Mouse (Mus musculus) cerebellum, postnatal 36 days (tissue): ENCODE measurements at regions not wholly inside any gene's neighbourhood (a gene's known extent, or its start where the extent isn't known, plus 50 kb on each side); places are given as distances from the start of the nearest gene placed in this dataset.
A peak's percentile ranks its signal among the peaks of the same experiment; 100 is the strongest.

Experiments used
- DNase-seq, 2 experiments: peaks; one replicate each; pipeline ENCODE4 v3.0.0; 2021 to 2022; ENCODE audit warnings: mixed read lengths in 2 of 2

- DNase-seq: no peak
These were observed 105.0 kb upstream of the Cited2 start for GRCm38 (mm10) chr10:17618024-17618423.

GRCm38 (mm10) chr10:17619617-17620016, 103.4 kb upstream of the Cited2 start:
- DNase-seq: no peak

- no peak for DNase-seq
These were observed 101.2 kb upstream of the Cited2 start for GRCm38 (mm10) chr10:17621703-17622385.

GRCm38 (mm10) chr10:17622802-17623201, 100.2 kb upstream of the Cited2 start:
- no peak for DNase-seq

GRCm38 (mm10) chr10:17629709-17630108, 93.3 kb upstream of the Cited2 start:
- DNase-seq: no peak

- no peak for DNase-seq
These were observed 92.0 kb upstream of the Cited2 start for GRCm38 (mm10) chr10:17630861-17631581.

GRCm38 (mm10) chr10:17631817-17632216, 91.2 kb upstream of the Cited2 start:
- DNase-seq: no peak

GRCm38 (mm10) chr10:17632959-17633674, 89.9 kb upstream of the Cited2 start:
- no peak for DNase-seq

- no peak for DNase-seq
These were observed 77.7 kb upstream of the Cited2 start for GRCm38 (mm10) chr10:17645363-17645762.

- no peak for DNase-seq
These were observed 76.6 kb upstream of the Cited2 start for GRCm38 (mm10) chr10:17646391-17646790.

- no peak for DNase-seq
These were observed 74.9 kb upstream of the Cited2 start for GRCm38 (mm10) chr10:17648077-17648476.

- DNase-seq: no peak
These were observed 71.8 kb upstream of the Cited2 start for GRCm38 (mm10) chr10:17650997-17651750.

- DNase-seq: no peak
These were observed 69.7 kb upstream of the Cited2 start for GRCm38 (mm10) chr10:17653325-17653724.

GRCm38 (mm10) chr10:17653785-17654184, 69.2 kb upstream of the Cited2 start:
- DNase-seq: no peak

GRCm38 (mm10) chr10:17654308-17654858, 68.6 kb upstream of the Cited2 start:
- DNase-seq: no peak

GRCm38 (mm10) chr10:17655459-17656051, 67.5 kb upstream of the Cited2 start:
- DNase-seq: no peak

- DNase-seq: no peak
These were observed 66.7 kb upstream of the Cited2 start for GRCm38 (mm10) chr10:17656305-17656704.

- no peak for DNase-seq
These were observed 66.0 kb upstream of the Cited2 start for GRCm38 (mm10) chr10:17656872-17657482.

GRCm38 (mm10) chr10:17659575-17659974, 63.4 kb upstream of the Cited2 start:
- DNase-seq: no peak

- no peak for DNase-seq
These were observed 62.1 kb upstream of the Cited2 start for GRCm38 (mm10) chr10:17660836-17661452.

- DNase-seq: peak; percentile 7 to 21
These were observed 56.9 kb upstream of the Cited2 start for GRCm38 (mm10) chr10:17666089-17666488.
